Mouse (Mus musculus) cerebellum, adult 9-11 months (tissue): ENCODE results near the gene Gtf3c6.

Experiments used
- DNase-seq: peaks from one replicate; pipeline ENCODE4 v3.0.0; 2022

Gtf3c6 gene

DNA sequence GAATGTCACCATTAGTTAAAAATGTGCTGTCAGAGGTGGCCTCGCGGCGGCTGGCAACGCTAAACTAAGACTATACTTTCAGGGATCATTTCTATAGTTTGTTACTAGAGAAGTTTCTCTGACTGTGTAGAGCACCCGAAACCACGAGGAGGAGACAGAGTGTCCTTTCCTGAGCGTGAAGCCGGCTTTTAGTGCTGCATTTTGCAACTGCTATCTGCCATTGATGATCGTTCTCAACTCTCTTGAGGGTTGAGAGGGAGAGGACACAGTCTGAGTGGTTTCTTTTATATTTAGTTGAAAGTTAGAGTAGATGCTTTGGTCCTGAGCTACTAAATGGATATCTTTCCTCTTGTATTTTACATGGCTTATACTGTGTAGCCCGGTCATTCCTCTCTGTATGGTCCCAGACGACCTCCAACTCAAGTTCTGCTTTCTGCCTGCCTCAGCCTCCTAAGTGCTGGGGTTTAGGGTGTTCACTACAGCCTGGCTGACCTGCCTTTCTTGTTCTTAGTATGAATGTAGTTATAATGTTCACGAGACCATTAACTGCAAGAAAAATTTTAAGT is 576 bp upstream of the Gtf3c6 start:
- DNase-seq: peak; percentile 32

DNA sequence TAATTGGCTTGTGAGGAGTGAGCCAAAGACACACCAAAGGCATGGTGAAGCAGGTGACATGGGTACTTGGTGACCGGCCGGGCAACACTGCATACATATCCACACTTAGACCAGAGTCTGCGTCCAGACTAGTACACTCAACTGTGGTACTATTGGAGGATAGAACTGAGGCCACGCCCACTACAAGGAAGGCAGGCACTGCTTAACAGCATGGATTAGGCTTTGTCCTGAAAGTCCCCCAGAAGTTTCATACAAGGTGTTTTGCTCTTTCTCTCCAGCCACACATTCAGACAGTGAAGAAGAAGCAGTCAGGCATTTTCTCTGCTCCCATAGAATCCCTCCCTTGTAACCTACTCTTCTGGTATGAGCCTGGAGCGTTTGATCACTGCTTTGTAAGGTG is 1.2 kb downstream of the Gtf3c6 start:
- peak; percentile 43 for DNase-seq

DNA sequence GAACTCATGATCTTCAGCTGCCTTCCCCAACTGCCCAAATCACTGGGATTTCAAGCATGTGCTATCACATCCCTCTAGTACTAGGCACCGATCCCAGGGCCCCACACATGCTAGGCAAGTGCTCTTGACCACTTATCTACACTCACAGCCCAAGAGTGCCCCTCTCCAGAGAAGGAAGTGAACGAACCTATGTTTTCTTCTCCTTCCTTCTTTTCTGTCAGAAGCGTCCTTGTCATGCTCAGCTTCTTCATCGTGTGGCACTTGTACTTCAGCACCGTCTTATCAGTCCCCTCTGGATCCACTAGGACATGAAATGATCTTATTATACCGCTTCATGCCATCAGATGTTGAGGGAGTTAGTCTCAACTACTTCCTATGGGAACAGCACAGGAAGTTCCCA is 6.9 kb downstream of the Gtf3c6 start:
- DNase-seq: no peak

DNA sequence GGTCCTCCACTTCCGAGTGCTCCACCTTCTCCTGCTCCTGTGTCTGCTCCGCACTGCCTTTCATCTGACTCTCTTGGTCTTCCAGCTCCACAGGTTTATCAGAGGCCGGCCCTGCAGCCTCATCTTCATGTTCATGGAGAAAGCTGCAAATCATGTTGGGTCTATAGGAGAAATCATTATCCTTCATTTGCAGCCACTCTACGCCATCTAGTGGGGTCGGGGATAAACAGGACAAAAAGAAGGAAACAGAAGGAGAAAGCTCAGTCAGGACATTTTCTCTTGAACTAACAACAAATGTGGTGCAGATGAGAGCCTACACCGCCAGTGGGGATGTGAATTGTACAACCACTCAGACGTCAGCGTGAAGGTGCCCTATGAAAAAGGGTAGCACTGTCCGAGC is 8.3 kb downstream of the Gtf3c6 start:
- no peak for DNase-seq

DNA sequence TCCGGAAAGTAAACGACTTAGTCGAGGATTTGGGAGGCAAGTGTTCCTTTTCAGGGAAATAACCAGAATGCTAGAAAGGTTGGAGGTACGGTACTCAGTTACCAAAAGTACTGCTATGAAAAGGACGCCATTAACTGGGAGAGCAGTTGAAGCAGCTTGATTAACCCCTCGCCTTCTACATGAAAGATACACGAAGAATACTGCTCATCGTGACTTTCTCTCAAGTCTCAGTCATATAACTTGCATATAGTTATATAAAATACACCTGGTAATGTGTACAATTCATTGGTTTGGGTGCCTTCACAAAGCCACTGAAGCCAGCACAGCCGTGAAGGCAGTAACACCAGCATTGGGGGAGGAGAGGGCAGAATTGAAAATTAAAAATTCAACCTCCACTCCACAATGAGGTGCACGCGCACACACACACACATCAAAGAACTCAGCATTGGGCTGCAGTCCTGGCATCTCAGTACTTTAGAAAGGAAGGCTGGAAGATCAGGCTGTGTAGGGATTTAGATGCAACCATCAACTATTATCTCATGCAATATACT is 10.7 kb downstream of the Gtf3c6 start:
- DNase-seq: no peak

DNA sequence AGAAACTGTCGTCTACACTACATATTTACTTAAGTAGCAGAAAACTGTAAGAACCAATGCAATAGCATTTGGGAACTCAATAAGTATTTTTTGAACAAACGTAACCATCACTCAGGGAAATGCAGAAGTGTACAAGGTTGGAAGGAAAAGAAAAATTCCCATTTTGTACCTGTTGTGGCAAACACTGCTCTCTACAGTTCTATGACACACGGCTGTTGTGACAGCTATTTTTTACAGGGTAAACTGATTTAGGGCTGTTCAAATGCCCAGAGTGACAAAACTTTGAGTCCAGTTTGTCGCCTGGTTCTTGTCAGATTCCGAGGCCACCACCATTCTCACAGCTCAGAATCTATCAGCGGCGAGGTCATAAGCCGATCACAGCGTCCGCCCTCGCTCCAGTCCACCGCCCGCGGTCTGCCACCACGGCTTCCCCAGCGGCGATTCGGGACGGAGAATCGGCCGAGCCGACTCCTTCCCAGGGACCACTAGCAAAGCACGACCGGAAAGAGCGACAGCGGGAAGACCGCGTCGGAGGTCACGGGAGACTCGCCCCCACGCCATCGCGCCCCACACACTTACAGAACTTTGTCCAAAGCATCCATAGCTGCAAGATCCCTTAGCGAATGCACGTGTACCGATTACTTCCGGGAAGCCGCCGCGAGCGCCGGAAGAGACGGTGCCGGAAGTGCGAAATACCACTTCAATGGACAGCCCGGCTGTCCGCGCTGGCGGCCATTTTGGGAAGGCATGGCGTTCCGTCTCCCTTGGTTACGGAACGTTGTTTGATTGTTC is 11.3 kb downstream of the Gtf3c6 start, which contains the start of gene Rpf2:
Gene Rpf2, minus strand, starts transcription at position 663 of the 792 bp plus-strand sequence.
- DNase-seq: peak; percentile 80

DNA sequence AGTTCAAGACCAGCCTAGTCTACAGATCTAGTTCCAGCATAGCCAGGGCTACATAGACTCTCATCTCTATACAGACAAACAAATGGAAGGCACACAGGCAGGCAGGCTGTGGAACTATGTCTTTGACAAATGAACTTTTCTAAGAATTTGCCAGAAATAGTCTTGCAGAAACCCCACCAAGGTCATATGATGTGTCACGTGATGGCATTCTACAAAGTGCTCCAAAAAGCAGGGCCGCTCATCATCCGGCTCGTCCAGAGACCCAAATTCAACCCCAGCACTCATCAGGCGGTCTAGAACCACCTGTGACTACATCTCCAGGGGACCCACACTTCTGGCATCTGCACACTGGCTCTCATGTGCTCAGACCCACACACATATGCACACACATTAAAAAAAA is 20.1 kb downstream of the Gtf3c6 start:
- DNase-seq: no peak

DNA sequence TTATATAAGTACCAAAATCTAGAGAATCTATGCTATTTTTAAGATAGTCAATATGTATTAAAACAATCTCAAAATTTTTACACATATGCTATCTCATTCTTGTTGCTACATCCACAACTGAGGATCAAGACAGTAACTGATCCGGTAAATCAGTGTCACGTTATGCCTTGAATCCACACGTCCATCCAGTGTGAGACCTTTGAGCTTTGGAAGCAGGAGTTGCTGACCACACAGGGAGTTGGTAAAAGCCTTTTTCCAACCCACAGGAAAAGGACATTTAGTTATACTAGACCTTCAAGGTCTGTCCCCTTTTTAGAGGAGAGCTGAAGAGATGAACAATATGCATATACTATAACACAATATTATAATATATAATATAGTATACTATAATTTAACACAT is 24.7 kb downstream of the Gtf3c6 start:
- no peak for DNase-seq

DNA sequence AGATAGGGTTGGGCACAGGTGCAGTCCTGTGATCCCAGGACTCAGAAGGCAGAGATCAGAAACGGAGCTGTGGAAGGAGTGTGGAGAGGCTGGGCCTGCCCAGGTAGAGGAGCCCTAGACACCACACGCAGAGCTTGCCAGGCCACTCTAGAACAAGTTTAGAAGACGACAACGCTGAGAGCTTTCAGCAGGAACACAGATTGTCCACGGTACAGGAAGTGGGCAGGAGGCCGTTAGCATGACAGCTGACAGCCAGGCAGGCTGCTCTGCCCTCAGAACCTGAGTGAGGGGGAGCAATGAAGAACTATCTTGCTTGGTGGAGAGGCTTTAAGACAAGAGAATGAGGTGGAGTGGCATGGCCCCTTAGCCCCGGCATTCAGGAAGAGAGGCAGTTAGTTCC is 25.5 kb downstream of the Gtf3c6 start:
- DNase-seq: no peak

DNA sequence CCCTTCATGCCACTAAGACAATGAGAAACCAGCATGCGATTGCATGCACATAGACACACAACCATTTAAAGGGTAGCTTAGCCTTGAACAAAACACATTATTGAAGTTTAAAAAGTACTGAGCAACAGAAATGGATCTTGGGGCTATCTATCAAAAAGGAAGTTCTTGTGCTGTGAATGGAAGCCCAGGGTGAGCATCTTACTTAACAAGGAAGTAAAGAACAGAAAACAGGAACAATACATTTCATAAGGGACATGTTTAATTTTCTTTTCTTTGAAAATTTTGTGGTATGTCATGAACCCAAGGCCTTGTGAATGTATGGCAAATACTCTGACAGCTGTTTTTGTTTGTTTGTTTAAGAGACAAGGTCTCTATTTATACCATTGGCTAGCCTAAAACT is 28.2 kb downstream of the Gtf3c6 start:
- DNase-seq: no peak

DNA sequence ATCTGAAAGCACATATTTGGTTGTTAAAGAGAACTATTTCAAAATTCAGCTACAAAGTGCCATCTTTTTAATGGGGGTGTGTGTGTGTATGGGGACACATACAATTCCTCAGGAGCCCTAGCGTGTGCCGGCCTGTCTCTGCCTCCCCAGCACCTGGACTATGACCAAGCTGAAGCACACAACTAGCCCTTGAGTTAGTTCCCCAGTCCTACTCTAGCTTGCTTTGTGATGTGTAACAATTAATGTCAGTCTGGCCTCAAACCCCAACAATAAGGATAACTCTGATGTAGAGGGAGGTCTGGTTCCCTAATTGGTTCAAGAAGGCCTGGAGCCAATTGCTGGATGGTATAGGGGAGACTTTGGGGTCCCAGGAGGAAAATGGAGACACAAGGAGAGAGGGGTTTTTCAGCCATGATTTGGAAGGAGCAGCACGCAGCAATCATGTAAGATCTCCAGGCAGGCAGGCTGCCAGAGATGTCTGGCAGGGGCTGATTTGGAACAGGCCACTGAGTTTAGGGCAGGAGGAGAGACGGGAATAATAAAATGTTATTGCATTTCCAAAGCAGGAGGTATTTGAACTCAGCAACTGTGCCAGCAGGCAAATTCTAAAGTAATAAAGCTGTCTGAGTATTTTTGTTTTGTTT is 30.1 kb downstream of the Gtf3c6 start:
- DNase-seq: no peak

DNA sequence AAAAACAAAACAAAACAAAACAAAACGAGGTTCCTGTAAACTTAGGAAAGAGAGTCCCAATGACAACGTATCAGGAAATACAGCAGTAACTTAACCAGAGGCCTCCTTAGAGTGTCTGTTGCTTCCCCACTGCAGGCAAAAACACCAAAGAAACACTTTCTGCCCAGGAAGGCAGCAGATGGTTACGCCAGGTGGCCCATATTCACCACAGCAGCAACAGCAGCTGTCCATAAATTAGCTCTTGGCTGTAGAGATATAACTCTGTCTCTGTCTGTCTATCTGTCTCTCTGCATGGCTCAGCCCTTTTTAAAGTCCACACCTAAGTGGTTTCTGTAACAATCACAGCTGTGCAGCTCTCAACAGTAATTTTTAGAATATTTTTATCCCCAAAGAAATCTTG is 39.0 kb downstream of the Gtf3c6 start:
- DNase-seq: no peak

DNA sequence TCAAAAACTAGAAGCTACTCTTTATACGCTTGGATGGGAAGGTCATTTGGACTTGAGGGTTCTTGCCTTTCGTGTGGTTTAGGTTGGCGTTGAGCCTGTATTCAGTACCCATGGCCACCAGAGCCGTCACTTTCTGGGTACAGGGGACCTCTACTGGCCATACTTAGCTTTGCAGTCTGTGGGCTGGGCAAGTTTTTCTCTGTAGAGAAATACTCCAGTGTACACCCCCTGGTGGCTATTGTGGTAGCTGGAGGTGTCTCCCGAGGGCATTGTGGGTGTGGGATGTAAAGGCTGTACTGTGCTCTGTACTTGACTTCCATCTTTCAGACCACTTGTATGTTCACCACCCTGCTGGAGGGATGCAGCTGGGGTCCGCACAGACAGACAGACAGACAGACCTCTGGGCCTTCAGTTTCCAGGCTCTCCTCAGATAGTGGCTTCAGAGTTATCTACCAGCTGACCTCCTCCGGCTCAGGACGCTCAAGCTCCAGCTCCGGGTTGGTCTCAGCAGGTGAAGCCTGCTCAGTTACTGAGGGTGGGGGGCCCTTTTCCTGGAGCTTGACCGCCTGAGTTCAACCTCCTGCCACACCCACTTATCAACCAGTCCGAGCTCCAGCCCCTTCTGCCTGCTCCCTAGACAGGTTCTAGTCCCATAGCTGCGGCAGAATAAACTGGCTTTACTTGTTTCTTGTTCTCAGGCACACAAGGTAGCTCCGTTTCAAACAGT is 45.3 kb downstream of the Gtf3c6 start:
- peak; percentile 84 for DNase-seq
